Mouse (Mus musculus) lung, postnatal 0 days (tissue): ENCODE results near the gene Bpifb3.

Experiments
- CTCF ChIP-seq: IDR thresholded peaks from 2 replicates; pipeline ENCODE4 v1.5.1; 2016; ENCODE audit warnings: antibody characterized with exemption, mild to moderate bottlenecking
- EP300 ChIP-seq: IDR thresholded peaks from 2 replicates; pipeline ENCODE4 v1.6.1; 2016; ENCODE audit warnings: antibody characterized with exemption, mild to moderate bottlenecking, control low read depth

GRCm38 (mm10) chr2:153935348-153935747 is 17.3 kb downstream of the Bpifb3 start:
- no peak for TF ChIP-seq EP300
- no peak for TF ChIP-seq CTCF
